Mouse (Mus musculus) forebrain, embryonic 15.5 days (tissue): ENCODE results near the gene Defa21. TPM values are rescaled to one million over a fixed set of nuclear protein-coding genes. Genes with fewer than 3 reads are reported as not detected.

Experiments used
- polyA plus RNA-seq: library from polyadenylated mRNA; unstranded; fragments of >200 nt; fragmentation: Nextera tagmentation; extraction: Ambion mirVana; gene quantifications from 2 replicates; pipeline ENCODE4 v1.2.1, GENCODE M21; 2015

Gene Defa21
- polyA plus RNA-seq, 1 experiment from 2014 or later: not detected

Other genes starting within 250 kb of the Defa21 start
- not detected in 2 replicates for gene Defb33, start 132.9 kb upstream of the Defa21 start, polyA plus RNA-seq
- not detected in 2 replicates for gene Gm15056, start 122.9 kb upstream of the Defa21 start, polyA plus RNA-seq
- gene Gm6040, start 103.5 kb upstream of the Defa21 start, polyA plus RNA-seq: not detected in 2 replicates
- gene AY761185, start 80.8 kb upstream of the Defa21 start, polyA plus RNA-seq: not detected in 2 replicates
- gene Defa23, start 29.5 kb downstream of the Defa21 start, polyA plus RNA-seq: not detected in 2 replicates
- gene Defa35, start 39.5 kb downstream of the Defa21 start, polyA plus RNA-seq: not detected in 2 replicates
- not detected in 2 replicates for gene Defa25, start 58.9 kb downstream of the Defa21 start, polyA plus RNA-seq
- not detected in 2 replicates for gene Gm14851, start 70.5 kb downstream of the Defa21 start, polyA plus RNA-seq
- gene Defa30, start 109.1 kb downstream of the Defa21 start, polyA plus RNA-seq: not detected in 2 replicates
- not detected in 2 replicates for gene Defa22, start 136.7 kb downstream of the Defa21 start, polyA plus RNA-seq
- not detected in 2 replicates for gene Defa31, start 166.1 kb downstream of the Defa21 start, polyA plus RNA-seq
- not detected in 2 replicates for gene Gm15293, start 176.0 kb downstream of the Defa21 start, polyA plus RNA-seq
- gene Gm15292, start 224.2 kb downstream of the Defa21 start, polyA plus RNA-seq: not detected in 2 replicates